In the genomic region with DNA sequence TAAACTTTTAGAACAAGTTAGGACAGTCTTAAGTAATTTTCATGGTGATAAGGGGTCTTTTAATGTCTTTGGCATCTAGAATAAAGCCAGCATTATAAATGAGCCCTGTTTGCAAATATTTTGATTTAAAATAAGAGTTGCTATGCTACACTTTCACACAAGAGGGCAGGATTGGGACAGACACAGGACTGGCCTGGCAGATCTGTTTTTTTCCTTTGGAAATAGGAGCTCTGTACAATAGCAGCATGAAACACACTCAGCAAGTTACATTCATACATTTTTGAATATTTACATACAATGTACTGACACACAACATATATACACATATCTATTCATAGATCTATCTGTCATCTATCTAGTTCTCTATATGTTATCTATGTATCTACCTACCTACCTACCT, we compare ENCODE assay signal across 9 mouse cellular contexts. TPM values are rescaled to one million over a fixed set of nuclear protein-coding genes. Genes with fewer than 3 reads are reported as not detected.
DNase-seq lines count a peak whose midpoint lies in the region; ATAC-seq lines count a peak whose summit lies in the region.
"Had no signal": no experiment of that assay in that cellular context is flagged by ENCODE, and none has a peak within 500 bp of the region (broad histone marks: within the 10 kb centered on the region; RNA-seq: fewer than 3 reads in every experiment).

No protein-coding gene starts in this region.

- H3K9me3 ChIP-seq in midbrain, embryonic 14.5 days (ENCODE audit: control insufficient read depth, low read length): no peaks in the 10 kb centered on the region
- no peaks in the 10 kb centered on the region for H3K9me3 ChIP-seq in midbrain, embryonic 10.5 days (replicated peaks)

- no peak overlapping the region for H3K9ac ChIP-seq in midbrain, embryonic 14.5 days (replicated peaks; ENCODE audit: low read length)

- no peak overlapping the region for H3K4me2 ChIP-seq in midbrain, embryonic 14.5 days (ENCODE audit: low read length)

- no peaks in the 10 kb centered on the region for H3K4me1 ChIP-seq in midbrain, embryonic 14.5 days (ENCODE audit: control insufficient read depth, insufficient read depth, low read length)
- H3K4me1 ChIP-seq in midbrain, embryonic 10.5 days: no peaks in the 10 kb centered on the region

- peak; percentile 86 for ATAC-seq in frontal cortex, adult (ENCODE audit: low TSS enrichment)
- no peak; the same call in 1 of the 2 replicates for ATAC-seq in midbrain, embryonic 14.5 days (ENCODE audit: low FRiP score, low TSS enrichment)
- ATAC-seq in hematopoietic stem cell, adult 5-6 weeks (replicated peaks in 1 of 2; ENCODE audit: insufficient read depth in 1 of 2, low FRiP score in 2 of 2, low TSS enrichment in 1 of 2, low read depth in 1 of 2, poor library complexity in 2 of 2, severe bottlenecking in 2 of 2): peak; percentile 62 to 71; a peak in 3 of 4 replicates

- H3K27ac ChIP-seq in midbrain, embryonic 14.5 days (replicated peaks; ENCODE audit: low read depth, low read length): no peak overlapping the region
- H3K27ac ChIP-seq in midbrain, embryonic 10.5 days (replicated peaks): no peak overlapping the region
- H3K27ac ChIP-seq: macrophage had no signal

- no peaks in the 10 kb centered on the region for H3K27me3 ChIP-seq in midbrain, embryonic 14.5 days (ENCODE audit: control insufficient read depth, insufficient read depth, low read length)
- H3K27me3 ChIP-seq in midbrain, embryonic 10.5 days (ENCODE audit: low read depth, poor library complexity, severe bottlenecking): no peaks in the 10 kb centered on the region

- DNase-seq in frontal cortex, postnatal 10 days (ENCODE audit: low spot score in 2 of 2): no peak
- peak; percentile 81 for DNase-seq in midbrain, embryonic 14.5 days
- DNase-seq in midbrain, embryonic 10.5 days (ENCODE audit: low spot score): no peak
- DNase-seq in telencephalon, adult 2 months (ENCODE audit: low read depth, low spot score): peak; percentile 26
- DNase-seq in right cerebral cortex, postnatal 14 days: no peak
- DNase-seq in thymus, postnatal 14 days: no peak

- no peaks in the 10 kb centered on the region for H3K36me3 ChIP-seq in midbrain, embryonic 14.5 days (ENCODE audit: control insufficient read depth, insufficient read depth, low read length)
- H3K36me3 ChIP-seq in midbrain, embryonic 10.5 days: no peaks in the 10 kb centered on the region

- no peak overlapping the region for H3K4me3 ChIP-seq in midbrain, embryonic 14.5 days (replicated peaks; ENCODE audit: low read depth, low read length)
- H3K4me3 ChIP-seq in midbrain, embryonic 10.5 days: no peak overlapping the region

RNA-seq across cellular contexts. Expression of gene Gnpda2, which starts 8.9 kb away (rescaled TPM):
- polyA plus RNA-seq in midbrain, embryonic 14.5 days (2014; fragmentation: Nextera tagmentation; extraction: Ambion mirVana): 34.5 and 34.9 TPM in 2 replicates
- 24.0 and 26.1 TPM in 2 replicates for polyA plus RNA-seq in midbrain, embryonic 10.5 days (2016; fragmentation: Nextera tagmentation; extraction: Ambion mirVana)
- total RNA-seq in hematopoietic stem cell, adult 5-6 weeks (2017): 38.5 and 39.6 TPM in 2 replicates

RNA-seq across cellular contexts. Expression of gene Guf1, which starts 44.3 kb away (rescaled TPM):
- polyA plus RNA-seq in midbrain, embryonic 14.5 days (2014; fragmentation: Nextera tagmentation; extraction: Ambion mirVana): 46.7 and 53.8 TPM in 2 replicates
- 45.0 and 47.9 TPM in 2 replicates for polyA plus RNA-seq in midbrain, embryonic 10.5 days (2016; fragmentation: Nextera tagmentation; extraction: Ambion mirVana)
- total RNA-seq in hematopoietic stem cell, adult 5-6 weeks (2017): 65.2 and 65.8 TPM in 2 replicates

RNA-seq across cellular contexts. Expression of gene Yipf7, which starts 58.6 kb away (rescaled TPM):
- polyA plus RNA-seq in midbrain, embryonic 14.5 days (2014; fragmentation: Nextera tagmentation; extraction: Ambion mirVana): not detected in 2 replicates
- polyA plus RNA-seq in midbrain, embryonic 10.5 days (2016; fragmentation: Nextera tagmentation; extraction: Ambion mirVana): not detected in 2 replicates
- not detected in 2 replicates for total RNA-seq in hematopoietic stem cell, adult 5-6 weeks (2017)

Comparison
In these comparisons a context has a peak if more than half of its experiments do, and no peak if none do; other contexts are left out.
1. DNase-seq: peak in midbrain, embryonic 14.5 days (single experiment) and telencephalon, adult 2 months (single experiment); none in frontal cortex, postnatal 10 days (0 of 2), midbrain, embryonic 10.5 days (single experiment), right cerebral cortex, postnatal 14 days (single experiment) and thymus, postnatal 14 days (single experiment).